Mouse (Mus musculus) T-cell, adult 2 months (primary cell): ENCODE results near the gene Sp6.

Experiments
- DNase-seq: peaks from one replicate; pipeline ENCODE4 v3.0.0; 2022; ENCODE audit warnings: low spot score

The Sp6 gene

DNA sequence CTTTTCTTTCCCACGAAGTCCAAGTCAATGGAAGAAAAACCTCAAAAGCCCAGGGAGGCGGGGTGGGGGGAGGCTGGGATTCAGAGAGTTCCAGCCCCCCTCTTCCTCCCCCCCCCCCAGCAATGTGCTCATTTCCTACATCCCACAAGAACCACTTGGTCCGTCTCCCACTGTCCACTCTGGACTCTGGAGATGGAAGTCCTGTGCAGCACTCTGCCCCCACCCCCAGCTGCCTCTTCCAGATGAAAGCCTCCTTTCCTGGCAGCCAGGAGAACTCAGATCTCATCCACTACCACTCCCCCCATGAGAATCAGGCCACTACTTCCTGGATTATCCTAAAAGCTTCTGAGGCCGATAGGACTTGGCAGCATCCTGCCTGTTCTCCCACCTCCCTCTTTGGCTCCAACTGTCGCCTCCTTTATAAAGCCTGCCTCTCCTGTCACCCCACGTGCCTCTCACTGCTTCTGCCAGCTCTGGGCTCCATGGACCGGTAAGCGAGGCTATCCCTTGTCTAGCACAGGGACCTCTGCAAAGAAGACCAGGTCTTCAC is at the start of gene Sp6:
Sp6 (plus strand) TSS at position 274 of the 550 bp plus-strand sequence.
- no peak for DNase-seq

DNA sequence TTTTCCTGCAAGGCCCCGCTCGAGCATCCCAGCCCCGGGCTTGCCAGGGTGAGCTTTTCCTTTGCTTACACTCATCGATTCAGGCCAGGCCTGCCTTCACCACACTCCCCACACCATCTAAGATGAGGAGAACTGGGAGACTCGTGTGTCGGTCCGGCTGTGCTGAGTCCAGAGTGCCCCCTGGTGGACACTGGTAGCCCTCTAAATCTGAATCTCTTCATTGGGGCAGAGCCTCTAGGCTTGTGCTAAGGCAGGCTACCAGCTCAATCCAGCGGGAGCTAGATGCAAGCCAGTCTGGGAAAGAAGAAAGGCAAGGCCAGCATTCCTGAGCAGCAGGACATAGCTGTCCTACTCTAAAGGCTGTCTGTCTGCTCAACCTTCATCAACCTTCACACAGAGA is 49.6 kb upstream of the Sp6 start:
- DNase-seq: peak; percentile 76

DNA sequence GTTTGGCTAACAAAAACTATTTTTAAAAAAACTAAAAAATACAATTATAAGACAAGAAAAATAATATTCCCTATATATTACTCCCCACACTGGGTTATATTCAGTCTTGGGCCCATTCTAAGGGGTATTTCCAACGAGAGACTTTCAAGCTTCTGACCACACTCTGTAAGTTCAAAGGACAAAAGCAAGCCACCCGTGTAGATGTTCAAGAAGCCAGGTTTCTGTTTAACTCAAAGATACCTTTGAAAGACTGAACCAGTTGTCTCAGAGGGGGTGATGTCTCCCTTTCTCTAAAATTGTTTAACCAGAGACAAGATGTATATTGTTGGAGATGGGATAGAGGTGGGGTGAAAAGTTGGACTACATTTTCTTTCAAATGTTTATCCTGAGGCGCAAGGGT is 47.0 kb upstream of the Sp6 start:
- no peak for DNase-seq

DNA sequence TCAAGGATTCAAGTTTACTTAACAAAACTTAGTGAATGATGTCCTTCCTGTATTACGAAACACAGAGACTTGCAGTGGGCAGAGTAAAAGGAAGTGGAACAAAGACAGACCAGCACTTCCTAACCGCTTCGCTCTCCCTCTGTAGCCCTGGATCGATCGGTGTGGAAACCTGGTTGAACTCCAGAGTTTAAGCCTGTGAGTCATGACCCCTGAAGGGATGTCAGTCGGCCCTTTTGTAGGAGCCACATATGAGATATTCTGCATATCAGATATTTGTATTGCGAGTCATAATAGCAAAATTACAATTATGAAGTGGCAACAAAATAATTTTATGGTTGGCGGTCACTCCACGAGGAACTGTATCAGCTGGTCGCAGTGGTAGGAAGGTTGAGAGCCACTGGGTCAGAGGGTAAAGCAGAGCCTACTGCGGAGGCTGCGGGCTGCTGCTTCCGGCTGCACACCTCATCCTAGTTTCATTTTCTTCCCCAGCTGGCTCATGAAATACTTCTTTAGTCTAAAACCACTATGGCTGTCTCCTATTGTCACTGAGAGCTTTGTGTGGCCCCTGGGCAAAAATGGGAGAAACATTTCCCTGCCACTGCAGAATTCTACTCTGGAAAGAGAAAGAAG is 46.2 kb upstream of the Sp6 start:
- peak; percentile 69 for DNase-seq

DNA sequence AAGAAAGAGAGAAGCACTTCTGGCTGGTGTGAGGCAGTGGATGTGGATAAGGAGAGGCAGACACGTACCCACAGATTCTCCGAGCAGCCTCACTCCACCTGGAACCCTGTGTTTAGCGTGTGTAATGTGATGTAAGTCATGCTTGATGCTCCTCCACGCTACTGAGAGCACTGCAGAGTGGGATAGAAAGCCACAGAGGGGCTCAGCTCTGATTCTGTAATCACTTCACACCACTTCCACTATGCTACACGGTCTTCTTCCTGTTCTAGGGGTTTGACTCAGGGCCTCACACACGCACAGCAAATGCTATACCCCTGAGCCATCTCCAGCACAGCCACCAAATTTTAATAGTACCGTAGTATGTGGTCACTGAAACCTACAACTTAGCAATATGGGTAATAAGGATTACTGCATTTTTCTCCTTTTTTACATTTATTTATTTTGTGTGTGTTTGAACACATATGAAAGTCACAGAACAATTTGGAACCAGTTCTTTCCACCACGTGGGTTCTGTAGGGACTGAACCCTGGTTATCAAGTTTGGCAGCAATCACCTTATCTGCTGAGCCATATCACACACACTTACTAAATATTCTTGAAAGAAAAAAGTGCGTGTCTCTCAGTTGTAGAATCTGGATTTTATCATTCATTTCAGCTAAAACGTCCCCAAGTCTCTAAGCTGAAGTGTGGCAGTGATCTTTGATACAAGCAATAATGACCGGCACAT is 45.5 kb upstream of the Sp6 start:
- DNase-seq: peak; percentile 37

DNA sequence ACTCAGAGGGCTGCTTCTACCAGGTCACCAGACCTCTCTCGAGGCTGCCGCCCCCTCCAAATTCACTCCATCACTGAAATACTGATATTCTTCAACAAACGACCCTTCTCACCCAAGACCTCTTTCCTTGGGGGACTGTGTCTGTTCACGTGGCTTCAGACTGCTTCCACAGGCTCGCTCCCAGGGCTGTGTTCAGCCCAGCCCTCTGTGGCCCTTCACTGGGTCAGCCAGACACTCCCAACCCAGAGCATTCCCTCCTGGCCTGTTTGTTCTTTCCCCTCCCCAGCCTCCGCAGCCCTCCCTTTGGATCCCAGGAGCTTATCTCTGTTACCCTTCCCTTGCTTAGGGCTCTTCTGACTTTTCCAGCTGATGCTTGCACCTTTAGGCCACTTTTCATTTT is 44.7 kb upstream of the Sp6 start:
- DNase-seq: no peak

DNA sequence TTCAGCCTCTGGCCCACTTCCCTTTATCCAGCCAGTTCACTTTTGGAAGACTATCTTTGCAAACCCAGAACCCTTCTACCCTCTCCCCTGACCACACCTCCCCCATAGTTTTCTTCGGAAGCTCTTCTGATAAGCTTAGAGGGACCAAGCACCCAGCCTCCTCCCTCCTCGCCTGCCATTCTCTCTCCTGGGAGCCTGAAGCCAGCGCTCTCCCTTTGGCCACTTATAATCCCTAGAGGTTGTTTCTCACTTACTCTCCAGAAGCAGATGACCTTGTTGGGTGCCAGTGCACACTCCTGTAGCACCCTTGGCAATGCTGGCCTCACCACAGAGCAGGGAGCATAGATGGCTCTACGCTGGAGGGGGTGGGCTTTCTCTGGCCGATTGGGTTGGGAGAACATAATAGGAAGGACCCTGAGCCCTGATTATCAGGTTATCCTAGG is 43.9 kb upstream of the Sp6 start:
- no peak for DNase-seq

DNA sequence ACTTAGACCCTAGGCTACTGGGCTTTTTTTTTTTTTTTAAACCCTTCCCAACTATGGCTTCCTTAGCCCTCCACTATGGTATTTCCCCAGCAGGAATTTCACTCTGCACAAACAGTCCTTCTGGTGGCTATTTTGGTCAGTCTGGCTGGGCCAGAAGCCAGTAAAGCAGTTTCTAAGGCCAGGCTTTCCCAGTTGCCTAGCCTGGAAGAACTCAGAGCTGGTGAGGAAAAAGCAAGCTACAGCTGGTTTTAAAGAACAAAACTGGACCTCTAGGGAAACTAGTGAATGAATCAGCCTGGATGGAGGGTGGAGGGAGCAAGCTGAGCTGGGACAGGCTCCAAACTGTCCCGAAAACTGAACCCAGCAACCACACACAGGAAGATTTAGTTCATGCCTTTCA is 43.4 kb upstream of the Sp6 start:
- DNase-seq: no peak

DNA sequence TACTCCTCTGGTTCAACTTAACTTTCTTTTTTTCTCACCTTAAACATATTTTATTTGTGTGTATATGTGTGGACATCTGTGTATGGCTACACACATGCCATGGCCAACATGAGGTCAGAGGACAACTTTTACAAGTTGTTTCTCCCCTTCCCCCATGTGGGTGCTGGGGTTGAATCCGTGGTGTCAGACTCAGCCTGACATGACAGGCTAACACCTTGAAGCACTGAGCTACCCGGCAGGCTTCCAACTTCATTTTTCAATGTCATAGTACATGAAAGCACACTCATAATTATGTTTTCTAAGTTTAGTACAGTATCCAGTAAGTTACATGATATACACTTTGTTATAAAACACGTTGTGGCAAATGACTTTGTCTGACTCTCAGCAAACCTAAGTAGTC is 42.9 kb upstream of the Sp6 start:
- no peak for DNase-seq

DNA sequence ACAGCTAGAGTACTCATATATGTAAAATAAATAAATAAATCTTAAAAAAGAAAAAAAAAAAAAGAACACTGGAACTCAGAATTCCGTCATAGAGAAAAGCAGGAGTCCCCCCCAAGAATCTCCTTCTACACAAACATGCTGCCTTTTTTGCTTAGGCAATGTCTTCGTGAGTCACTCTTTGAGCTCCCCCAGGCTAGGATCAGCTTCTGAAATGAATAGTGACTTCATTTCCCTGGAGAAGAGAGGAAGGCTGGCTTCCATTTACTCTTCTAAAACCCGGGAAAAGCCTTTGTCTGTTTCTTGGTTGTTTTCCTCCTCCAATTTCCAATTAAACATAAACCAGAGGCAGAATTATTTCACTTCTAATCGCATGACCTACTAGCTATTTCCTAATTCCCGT is 40.3 kb upstream of the Sp6 start:
- no peak for DNase-seq

DNA sequence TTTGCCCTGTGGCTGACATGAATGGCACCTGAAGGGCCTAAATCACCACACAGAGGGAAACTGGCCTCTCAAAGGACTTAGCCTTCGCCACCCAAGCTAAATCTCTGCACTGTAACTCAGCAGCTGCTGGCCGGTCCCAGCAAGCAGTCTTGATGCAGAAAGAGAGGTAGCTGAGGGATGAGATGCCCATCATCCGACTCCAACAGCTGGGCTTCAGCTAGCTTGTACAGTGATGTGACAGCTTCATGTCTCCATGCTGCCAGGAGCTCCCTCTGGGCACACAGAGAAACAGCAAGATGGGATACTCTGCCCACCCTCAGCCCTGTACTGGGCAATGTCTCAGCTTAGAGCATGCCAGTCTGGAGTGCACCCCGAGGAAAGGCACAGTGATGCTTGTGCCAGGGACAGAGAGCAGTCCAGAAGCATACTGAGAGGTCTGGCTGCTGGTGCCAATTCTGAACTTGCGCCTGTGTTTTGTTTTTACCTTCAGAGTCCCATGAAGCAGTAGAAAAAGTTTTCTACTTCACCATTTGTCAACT is 39.7 kb upstream of the Sp6 start:
- DNase-seq: no peak

DNA sequence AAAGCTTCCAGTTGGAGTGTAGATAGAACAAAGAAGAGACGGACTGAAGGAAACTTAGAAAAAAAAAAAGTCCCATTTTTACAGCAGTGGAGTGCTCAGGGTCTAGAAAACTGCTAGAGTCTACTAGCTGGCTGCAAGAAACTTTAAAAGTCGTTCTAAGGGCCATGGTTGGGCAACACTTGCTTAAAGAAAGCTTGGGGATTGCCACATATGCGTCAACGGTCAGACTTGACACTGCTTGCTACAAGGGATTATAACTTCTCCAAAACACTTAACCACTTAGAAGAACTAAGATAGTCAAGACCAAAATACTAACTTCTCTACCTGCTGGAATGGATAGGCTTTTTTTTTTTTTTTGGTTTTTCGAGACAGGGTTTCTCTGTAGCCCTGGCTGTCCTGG is 38.4 kb upstream of the Sp6 start:
- no peak for DNase-seq

DNA sequence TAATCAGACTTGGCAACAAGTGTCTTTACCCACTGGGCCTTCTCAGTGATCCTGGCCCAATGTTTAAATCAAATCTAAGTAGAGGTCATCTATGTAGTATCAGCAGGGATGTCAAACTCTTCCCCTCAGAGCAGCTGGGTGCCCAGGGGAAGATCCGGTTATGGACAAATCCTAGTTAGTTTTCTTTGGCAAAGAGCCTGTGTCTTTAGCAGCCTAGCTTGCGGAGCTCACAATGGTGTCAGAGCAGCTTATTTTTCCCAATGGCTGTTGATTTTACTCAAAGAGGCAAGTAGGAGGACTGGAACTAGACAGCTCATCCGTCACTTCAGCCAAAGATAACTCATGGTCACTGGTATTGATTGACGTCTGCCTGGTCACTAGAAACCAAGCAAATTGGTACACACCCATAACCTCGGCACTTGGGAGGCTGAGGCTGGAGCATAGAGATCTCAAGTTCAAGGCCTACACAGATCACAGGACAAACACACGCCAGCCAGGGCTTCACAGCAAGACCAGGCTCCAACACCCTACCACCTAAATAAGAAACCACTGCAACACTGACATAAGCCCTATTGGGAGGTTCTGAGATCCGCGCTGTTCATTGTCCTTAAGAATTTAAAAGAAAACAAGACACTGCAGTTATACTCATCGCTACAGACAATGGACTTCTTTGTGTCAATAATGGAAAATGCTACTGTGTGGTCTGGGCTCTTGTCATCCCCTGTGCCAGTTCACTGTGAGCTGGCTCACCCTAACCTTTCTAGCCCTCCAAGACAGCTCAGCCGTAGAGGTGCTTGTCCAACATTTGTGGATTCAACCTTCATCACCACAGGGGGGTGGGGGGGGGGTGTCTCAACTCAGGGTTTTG is 37.4 kb upstream of the Sp6 start:
- DNase-seq: no peak

DNA sequence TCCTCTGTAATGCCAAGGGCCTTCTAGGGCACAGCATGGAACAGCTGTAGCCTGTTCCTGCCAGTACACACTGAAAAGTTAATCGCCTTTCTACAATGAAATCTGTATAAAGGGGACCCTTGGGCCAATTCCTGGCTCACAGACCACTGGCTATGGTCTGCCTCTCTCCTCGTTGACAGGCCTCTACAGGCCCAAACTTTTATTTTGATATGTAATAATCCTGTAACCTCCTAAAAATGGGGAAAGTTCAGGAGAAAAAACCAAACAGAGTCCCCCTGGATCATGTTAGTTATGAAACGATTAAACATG is 36.9 kb upstream of the Sp6 start:
- DNase-seq: no peak

DNA sequence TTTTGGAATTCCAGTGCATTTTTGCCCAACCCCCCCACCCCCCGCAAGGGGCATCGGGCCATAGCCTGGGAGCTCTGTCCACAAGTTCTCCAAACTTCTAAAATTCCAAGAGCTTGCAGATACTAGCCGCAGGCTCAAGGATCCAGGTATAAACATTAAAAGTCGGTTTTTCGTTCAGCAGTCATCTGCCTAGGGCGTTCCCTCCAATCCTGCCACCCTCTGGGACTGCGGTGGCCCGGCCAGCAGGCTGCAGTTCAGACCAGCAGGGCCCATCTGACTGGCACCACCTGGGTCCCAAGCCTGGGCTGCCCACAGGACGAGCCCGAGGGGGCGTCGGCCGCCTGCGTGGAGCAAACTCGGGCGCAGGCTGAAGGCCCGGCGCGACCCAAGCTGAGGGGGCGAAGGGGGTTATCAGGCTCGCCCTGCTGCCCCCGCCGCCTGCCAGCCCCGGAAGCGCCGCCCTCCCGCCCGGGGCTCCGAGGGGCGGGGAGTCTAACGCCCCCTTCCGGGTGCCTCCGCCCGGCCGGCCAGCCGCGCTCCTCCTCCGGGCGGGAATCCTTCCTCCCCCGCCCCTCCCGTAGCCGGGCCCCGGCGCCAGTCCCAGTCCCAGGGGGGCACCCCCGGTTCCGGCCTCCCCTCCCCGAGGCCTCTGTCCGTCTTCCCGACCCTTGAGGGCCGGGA is 36.1 kb upstream of the Sp6 start:
- peak; percentile 83 for DNase-seq

DNA sequence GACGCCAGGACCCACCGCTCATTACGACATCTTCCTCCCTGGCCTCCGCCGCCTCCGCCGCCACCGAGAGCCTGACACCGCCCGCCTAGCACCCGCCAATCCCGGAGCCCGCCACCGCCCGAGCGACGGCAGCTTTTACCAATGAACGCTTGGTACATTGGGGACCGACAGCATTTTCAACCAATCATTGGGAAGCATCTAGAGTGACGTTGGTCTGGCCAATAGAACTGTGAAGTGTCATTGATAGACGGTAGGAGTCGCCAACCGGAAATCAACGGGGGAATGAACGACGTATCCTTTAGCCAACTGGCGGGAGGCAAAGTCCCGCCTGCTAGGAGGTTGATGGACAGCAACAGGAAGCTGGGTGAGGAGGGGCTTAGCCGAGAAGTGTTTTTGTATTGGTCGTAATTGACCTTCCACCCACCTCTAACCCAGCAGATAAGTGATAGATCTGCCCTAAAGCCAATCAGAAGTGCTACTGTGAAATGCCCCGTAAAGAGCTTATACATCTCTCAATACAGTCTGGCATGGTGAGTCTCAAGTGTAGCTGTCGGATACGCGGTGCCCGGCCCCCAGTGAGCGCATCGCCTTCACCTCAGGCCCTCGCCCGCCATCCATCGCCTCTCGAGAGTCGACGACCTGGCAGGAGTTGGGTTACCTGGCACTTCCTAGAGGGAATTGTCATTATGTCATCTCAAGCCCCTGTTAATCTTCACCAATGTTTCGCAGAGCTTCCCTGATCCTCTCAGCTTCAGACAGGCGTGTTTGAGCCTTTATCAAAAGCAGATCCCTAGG is 35.4 kb upstream of the Sp6 start:
- peak; percentile 99 for DNase-seq

DNA sequence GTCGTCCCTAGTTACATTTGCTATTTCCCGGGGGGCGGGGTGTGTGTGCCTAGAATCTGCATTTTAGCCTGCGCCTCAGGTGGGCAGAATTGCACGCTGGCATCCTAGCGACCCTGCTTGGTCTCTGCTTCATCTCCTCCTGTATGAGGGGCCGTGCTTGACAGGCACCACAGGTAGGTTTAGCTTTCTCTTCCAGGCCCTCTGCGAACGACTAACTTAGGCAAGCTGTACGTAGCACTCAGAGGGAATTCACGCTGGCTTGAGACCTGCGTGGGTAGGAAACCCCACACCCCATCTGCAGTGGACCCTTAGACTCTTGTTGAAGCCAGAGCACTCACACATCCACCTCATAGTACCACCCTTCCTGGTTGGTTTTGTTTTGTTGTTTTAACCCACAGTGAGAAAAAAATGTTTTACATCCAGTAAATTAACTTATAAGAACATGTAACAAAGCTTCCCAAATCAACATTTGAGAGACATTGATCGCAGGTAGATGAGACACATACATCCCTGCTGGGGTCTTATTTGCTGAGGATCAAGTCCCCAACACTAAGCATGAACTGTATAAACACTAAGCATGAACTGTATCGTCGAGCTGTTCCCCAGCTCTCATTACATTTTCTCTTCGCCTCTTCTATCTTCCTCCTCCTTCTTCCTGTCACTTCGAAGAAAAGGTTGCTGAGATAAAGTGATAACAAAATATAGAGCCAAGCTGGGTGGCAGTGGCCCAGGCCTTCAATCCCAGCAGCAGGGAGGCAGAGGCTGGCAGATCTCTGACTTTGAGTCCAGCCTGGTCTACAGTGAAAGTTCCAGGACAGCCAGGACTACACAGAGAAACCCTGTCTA is 34.6 kb upstream of the Sp6 start:
- DNase-seq: no peak

DNA sequence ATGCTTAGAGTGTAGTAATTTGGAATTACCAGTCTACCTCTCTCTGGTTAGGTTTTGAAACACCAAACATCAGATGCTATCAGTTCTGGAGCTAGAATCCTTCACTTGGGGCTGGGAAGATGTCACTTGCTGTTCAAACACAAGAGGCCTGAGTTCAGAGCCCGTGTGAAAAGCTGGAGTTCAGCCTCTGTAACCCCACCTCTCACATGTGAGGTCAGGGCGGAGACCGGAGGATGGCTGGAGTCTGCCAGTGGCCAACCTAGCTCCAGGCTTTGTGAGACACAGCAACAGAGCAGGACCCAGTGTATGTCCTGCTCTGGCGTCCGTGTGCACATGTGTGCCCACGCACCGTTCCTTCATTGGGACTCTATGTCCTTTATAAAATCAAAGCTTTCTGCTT is 33.9 kb upstream of the Sp6 start:
- no peak for DNase-seq

DNA sequence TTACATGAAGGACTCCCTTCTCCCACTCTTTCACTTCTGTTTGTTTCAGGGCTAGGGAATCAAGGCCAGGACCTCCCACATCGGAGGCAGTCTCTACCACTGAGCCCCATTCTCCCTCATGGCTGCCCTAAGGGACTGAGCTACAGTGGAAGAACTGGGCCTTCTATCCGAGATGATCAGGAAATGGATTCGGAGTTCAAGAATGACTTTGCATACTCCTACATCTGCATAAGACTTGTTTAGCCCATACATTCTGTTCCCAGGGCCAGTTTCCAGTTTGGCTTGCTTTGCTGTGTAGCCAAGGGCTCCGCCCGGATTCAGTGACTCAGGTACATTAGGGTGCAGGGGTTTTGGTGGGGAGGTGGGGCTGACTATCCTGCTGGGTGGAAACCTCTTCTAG is 33.2 kb upstream of the Sp6 start:
- no peak for DNase-seq

DNA sequence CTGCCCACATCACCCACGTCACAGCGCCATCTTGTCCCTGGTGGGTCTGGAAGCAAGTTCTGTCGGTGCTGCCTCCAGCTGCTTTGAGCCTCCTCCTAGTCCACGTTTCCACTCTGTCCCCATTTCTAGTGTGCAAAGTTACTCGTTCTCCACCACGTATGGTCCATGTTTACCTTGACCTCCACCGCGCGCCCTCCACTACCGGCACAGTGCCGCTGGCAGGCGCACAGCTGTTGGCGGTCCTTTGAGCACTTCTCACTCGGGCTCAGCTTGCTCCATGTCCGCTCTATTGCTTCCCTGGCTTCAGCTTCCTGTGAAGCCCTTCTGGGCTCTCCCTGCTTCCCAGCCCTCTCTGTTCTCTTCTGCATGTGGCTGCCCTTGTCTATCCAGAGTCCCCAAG is 31.7 kb upstream of the Sp6 start:
- DNase-seq: no peak
